Mouse (Mus musculus): ENCODE results near the gene Col4a1. TPM values are rescaled to one million over a fixed set of nuclear protein-coding genes. Genes with fewer than 3 reads are reported as not detected.

The Col4a1 gene
- polyA plus RNA-seq, 1 experiment = 136 TPM

- H3K4me1 ChIP-seq (ENCODE audit: control insufficient read depth, insufficient read depth, insufficient read length, low read length) = peaks cover 5% of the 10 kb centered on the region
- TF ChIP-seq CTCF (IDR thresholded peaks at IDR 0.05; ENCODE audit: extremely low read depth, insufficient read length, insufficient replicate concordance, low read depth, low read length) (no peak), POLR2A (IDR thresholded peaks at IDR 0.05; ENCODE audit: low read depth, low read length) (no peak)
- H3K27ac ChIP-seq (ENCODE audit: insufficient read depth, low read depth, low read length) = no peak overlapping the region
- no peak overlapping the region for H3K4me3 ChIP-seq (ENCODE audit: low read depth, low read length)
- WGBS = 76% methylated on average over 10 of the region's 10 CpGs
- no peaks in the 10 kb centered on the region for H3K36me3 ChIP-seq (ENCODE audit: control insufficient read depth, insufficient read depth, low read length)
- no peaks in the 10 kb centered on the region for H3K27me3 ChIP-seq (ENCODE audit: control insufficient read depth, insufficient read depth, low read length)
Observed at GRCm38 (mm10) chr8:11280721-11281268, 31.8 kb downstream of the Col4a1 start.

- H3K27ac ChIP-seq (ENCODE audit: insufficient read depth, low read depth, low read length) = 0 out of 2 replicates have a peak overlapping the region, but pooled peaks have one; percentile 18
- no peaks in the 10 kb centered on the region for H3K36me3 ChIP-seq (ENCODE audit: control insufficient read depth, insufficient read depth, low read length)
- H3K27me3 ChIP-seq (ENCODE audit: control insufficient read depth, insufficient read depth, low read length) = no peaks in the 10 kb centered on the region
- no peak for TF ChIP-seq POLR2A (IDR thresholded peaks at IDR 0.05; ENCODE audit: low read depth, low read length)
- TF ChIP-seq CTCF (IDR thresholded peaks at IDR 0.05; ENCODE audit: extremely low read depth, insufficient read length, insufficient replicate concordance, low read depth, low read length) = no peak
- WGBS = 39% methylated on average over 20 of the region's 20 CpGs
- H3K4me1 ChIP-seq (ENCODE audit: control insufficient read depth, insufficient read depth, insufficient read length, low read length) = peaks cover 5% of the 10 kb centered on the region
- H3K4me3 ChIP-seq (ENCODE audit: low read depth, low read length) = no peak overlapping the region
Observed at GRCm38 (mm10) chr8:11279296-11279826, 33.3 kb downstream of the Col4a1 start.

GRCm38 (mm10) chr8:11278101-11278611, 34.5 kb downstream of the Col4a1 start:
- Histone ChIP-seq H3K27me3 (ENCODE audit: control insufficient read depth, insufficient read depth, low read length) (no peaks in the 10 kb centered on the region), H3K4me3 (ENCODE audit: low read depth, low read length) (no peak overlapping the region), H3K27ac (ENCODE audit: insufficient read depth, low read depth, low read length) (peak overlapping the region; percentile 86), H3K36me3 (ENCODE audit: control insufficient read depth, insufficient read depth, low read length) (no peaks in the 10 kb centered on the region), H3K4me1 (ENCODE audit: control insufficient read depth, insufficient read depth, insufficient read length, low read length) (peaks cover 5% of the 10 kb centered on the region)
- 52% methylated on average over 4 of the region's 4 CpGs for WGBS
- TF ChIP-seq POLR2A (IDR thresholded peaks at IDR 0.05; ENCODE audit: low read depth, low read length) = no peak
- no peak for TF ChIP-seq CTCF (IDR thresholded peaks at IDR 0.05; ENCODE audit: extremely low read depth, insufficient read length, insufficient replicate concordance, low read depth, low read length)

- Histone ChIP-seq H3K27me3 (ENCODE audit: control insufficient read depth, insufficient read depth, low read length) (no peaks in the 10 kb centered on the region), H3K27ac (ENCODE audit: insufficient read depth, low read depth, low read length) (peak overlapping the region; percentile 86), H3K4me3 (ENCODE audit: low read depth, low read length) (no peak overlapping the region), H3K4me1 (ENCODE audit: control insufficient read depth, insufficient read depth, insufficient read length, low read length) (peaks cover 5% of the 10 kb centered on the region), H3K36me3 (ENCODE audit: control insufficient read depth, insufficient read depth, low read length) (no peaks in the 10 kb centered on the region)
- WGBS = 58% methylated on average over 3 of the region's 3 CpGs
- TF ChIP-seq POLR2A (IDR thresholded peaks at IDR 0.05; ENCODE audit: low read depth, low read length) (no peak), CTCF (IDR thresholded peaks at IDR 0.05; ENCODE audit: extremely low read depth, insufficient read length, insufficient replicate concordance, low read depth, low read length) (no peak)
Observed at GRCm38 (mm10) chr8:11277602-11278051, 35.0 kb downstream of the Col4a1 start.

- Histone ChIP-seq H3K36me3 (ENCODE audit: control insufficient read depth, insufficient read depth, low read length) (no peaks in the 10 kb centered on the region), H3K4me1 (ENCODE audit: control insufficient read depth, insufficient read depth, insufficient read length, low read length) (peaks cover 3% of the 10 kb centered on the region; the same call in 1 of the 2 replicates), H3K27me3 (ENCODE audit: control insufficient read depth, insufficient read depth, low read length) (no peaks in the 10 kb centered on the region), H3K4me3 (ENCODE audit: low read depth, low read length) (no peak overlapping the region), H3K27ac (ENCODE audit: insufficient read depth, low read depth, low read length) (0 out of 2 replicates have a peak overlapping the region, but pooled peaks have one; percentile 33)
- WGBS = 58% methylated on average over 6 of the region's 6 CpGs
- TF ChIP-seq CTCF (IDR thresholded peaks at IDR 0.05; ENCODE audit: extremely low read depth, insufficient read length, insufficient replicate concordance, low read depth, low read length) (no peak), POLR2A (IDR thresholded peaks at IDR 0.05; ENCODE audit: low read depth, low read length) (no peak)
Observed at GRCm38 (mm10) chr8:11276286-11276685, 36.3 kb downstream of the Col4a1 start.

- TF ChIP-seq POLR2A (IDR thresholded peaks at IDR 0.05; ENCODE audit: low read depth, low read length) = no peak
- TF ChIP-seq CTCF (IDR thresholded peaks at IDR 0.05; ENCODE audit: extremely low read depth, insufficient read length, insufficient replicate concordance, low read depth, low read length) = no peak
- Histone ChIP-seq H3K27me3 (ENCODE audit: control insufficient read depth, insufficient read depth, low read length) (no peaks in the 10 kb centered on the region), H3K36me3 (ENCODE audit: control insufficient read depth, insufficient read depth, low read length) (no peaks in the 10 kb centered on the region), H3K4me1 (ENCODE audit: control insufficient read depth, insufficient read depth, insufficient read length, low read length) (peaks cover 4% of the 10 kb centered on the region; the same call in 1 of the 2 replicates), H3K4me3 (ENCODE audit: low read depth, low read length) (no peak overlapping the region), H3K27ac (ENCODE audit: insufficient read depth, low read depth, low read length) (no peak overlapping the region)
- WGBS = 73% methylated on average over 7 of the region's 7 CpGs
Observed at GRCm38 (mm10) chr8:11274415-11274814, 38.2 kb downstream of the Col4a1 start.

- TF ChIP-seq CTCF (IDR thresholded peaks at IDR 0.05; ENCODE audit: extremely low read depth, insufficient read length, insufficient replicate concordance, low read depth, low read length) (no peak), POLR2A (IDR thresholded peaks at IDR 0.05; ENCODE audit: low read depth, low read length) (no peak)
- H3K4me3 ChIP-seq (ENCODE audit: low read depth, low read length) = no peak overlapping the region
- H3K27ac ChIP-seq (ENCODE audit: insufficient read depth, low read depth, low read length) = no peak overlapping the region; the same call in 1 of the 2 replicates
- WGBS = 79% methylated on average over 15 of the region's 15 CpGs
- H3K27me3 ChIP-seq (ENCODE audit: control insufficient read depth, insufficient read depth, low read length) = no peaks in the 10 kb centered on the region
- H3K4me1 ChIP-seq (ENCODE audit: control insufficient read depth, insufficient read depth, insufficient read length, low read length) = peaks cover 3% of the 10 kb centered on the region; the same call in 1 of the 2 replicates
- no peaks in the 10 kb centered on the region for H3K36me3 ChIP-seq (ENCODE audit: control insufficient read depth, insufficient read depth, low read length)
Observed at GRCm38 (mm10) chr8:11273506-11274158, 39.0 kb downstream of the Col4a1 start.

Data from small intestine, adult 2 months (tissue).